Mouse (Mus musculus) kidney, adult 2 months (tissue): ENCODE measurements around the gene Rdh7.

Source experiments
- CTCF ChIP-seq: fragments of 200-500 bp; conservative IDR thresholded peaks from 2 replicates; pipeline ENCODE4 v1.5.1; 2011; ENCODE audit warnings: low read depth, mild to moderate bottlenecking, control low read depth, low read length, moderate library complexity, mixed read lengths; ENCODE audit not compliant: insufficient read depth, insufficient read length
- POLR2A ChIP-seq: fragments of 200-500 bp; IDR thresholded peaks from one replicate; pipeline ENCODE4 v1.6.1; 2011; ENCODE audit warnings: low read depth, low read length, control low read depth

DNA sequence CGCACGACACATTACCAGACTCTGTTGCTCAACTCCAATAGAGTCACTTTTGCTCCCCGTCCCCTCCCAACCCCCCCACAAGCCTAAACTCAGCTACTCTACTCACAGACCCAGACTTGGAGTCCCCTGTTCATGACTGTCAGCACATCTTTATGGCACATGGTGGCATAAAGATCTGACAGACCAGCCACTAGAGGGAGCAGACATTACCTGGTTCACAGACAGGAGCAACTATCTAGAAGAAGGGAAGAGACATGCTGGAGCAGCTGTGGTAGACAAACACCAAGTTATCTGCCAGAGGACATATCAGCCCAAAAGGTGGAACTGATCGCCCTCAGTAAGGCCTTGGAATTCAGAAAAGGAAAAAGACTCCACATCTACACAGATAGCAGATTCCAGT, 16.1 kb downstream of the Rdh7 start:
- TF ChIP-seq POLR2A (no peak), CTCF (peak; percentile 58)
